Mouse (Mus musculus) olfactory bulb, adult 2 months (tissue): ENCODE results near the gene Tmem100.

Experiments
- CTCF ChIP-seq: fragments of 200-500 bp; IDR thresholded peaks from 2 replicates; pipeline ENCODE4 v1.5.1; 2012; ENCODE audit warnings: low read depth, mild to moderate bottlenecking, low read length, moderate library complexity; ENCODE audit not compliant: insufficient read depth
- POLR2A ChIP-seq: fragments of 200-500 bp; IDR thresholded peaks from 2 replicates; pipeline ENCODE4 v1.6.1; 2012; ENCODE audit warnings: mild to moderate bottlenecking, low read depth, low read length, moderate library complexity; ENCODE audit not compliant: insufficient read depth

GRCm38 (mm10) chr11:90029354-90029753, 794 bp upstream of the Tmem100 start:
- TF ChIP-seq POLR2A (no peak), CTCF (no peak)
